Mouse (Mus musculus) ES-CJ7 (cell line): Measurements from ENCODE around the gene Fbln7.

Experiments
- DNase-seq: peaks from one replicate; pipeline ENCODE4 v3.0.0; 2011; ENCODE audit warnings: low read depth, low spot score

The Fbln7 gene

DNA sequence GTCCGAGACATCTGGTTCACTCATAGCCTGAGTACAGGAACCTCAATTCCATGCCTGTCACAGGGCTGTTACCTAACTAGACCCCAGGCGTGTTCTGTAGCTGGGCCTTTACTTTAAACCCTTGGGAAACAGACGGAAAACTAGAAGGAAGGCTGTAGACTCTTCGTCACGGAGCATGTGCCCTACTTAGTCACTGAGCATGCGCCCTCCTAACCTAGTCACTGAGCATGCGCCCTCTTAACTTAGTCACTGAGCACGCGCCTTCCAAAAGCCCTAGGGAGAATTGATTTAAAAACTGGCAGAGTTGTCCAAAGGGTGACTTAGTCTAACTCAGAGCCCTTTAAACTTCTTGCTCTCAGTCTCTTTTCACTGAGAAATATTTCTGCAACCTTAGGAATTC, at the start of gene Fbln7:
Gene Fbln7 (plus strand): TSS at position 346 of the 400 bp plus-strand sequence.
- no peak for DNase-seq

DNA sequence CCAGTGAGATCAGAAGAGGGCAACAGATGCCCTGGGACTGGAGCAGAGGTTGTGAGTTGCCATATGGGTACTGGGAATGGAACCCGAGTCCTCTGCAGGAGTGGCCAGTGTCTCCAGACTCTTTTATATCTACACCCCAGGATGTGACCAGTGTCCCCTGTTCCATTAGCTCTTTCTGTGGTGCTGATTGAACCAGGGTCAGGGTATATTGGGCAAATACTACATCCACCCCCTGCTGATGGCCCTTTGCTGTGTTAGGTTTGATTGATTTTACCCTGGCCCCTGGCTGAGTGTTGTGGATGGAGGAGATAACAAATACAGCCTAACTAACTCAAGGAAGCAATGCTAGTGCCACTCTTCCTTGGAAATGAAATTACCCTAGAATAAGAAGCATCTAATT, 46.5 kb upstream of the Fbln7 start:
- DNase-seq, result no peak

DNA sequence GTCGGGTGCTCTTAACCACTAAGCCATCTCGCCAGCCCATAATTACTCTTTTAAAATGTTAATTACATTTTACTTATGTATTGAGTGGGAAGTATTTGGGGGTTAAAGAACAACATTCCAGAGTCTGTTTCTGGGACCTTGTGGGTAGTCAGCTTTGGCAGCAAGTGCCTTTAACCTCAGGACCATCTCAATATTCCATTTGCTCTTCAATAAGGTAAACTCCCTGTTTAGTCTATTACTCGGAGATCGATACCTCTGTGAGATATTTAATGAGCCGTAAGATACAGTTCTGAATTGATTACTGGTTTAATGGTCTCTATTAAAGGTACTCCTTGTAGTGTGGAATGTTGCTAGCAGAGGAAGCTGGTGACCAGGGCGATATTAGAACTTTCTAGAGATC, 45.9 kb upstream of the Fbln7 start:
- DNase-seq, result no peak

DNA sequence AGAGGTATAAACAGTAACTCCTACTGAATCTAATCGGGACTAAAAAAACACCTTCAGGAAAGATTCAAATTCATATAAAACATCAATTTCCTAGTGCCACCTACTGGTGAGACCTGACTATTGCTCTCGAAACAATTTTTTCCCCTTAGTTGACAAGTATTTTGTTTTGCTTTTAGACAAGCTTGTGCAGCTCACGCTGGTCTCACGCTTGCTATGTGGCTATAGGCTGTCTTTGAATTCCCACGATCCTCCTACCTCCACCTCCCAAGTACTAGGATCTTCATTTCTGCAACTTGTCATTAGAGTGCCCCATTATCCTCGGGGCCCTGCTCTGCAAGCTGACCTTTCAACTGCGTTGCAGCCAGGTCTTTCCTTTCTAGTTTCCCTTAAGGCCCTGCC, 45.4 kb upstream of the Fbln7 start:
- DNase-seq, result no peak

DNA sequence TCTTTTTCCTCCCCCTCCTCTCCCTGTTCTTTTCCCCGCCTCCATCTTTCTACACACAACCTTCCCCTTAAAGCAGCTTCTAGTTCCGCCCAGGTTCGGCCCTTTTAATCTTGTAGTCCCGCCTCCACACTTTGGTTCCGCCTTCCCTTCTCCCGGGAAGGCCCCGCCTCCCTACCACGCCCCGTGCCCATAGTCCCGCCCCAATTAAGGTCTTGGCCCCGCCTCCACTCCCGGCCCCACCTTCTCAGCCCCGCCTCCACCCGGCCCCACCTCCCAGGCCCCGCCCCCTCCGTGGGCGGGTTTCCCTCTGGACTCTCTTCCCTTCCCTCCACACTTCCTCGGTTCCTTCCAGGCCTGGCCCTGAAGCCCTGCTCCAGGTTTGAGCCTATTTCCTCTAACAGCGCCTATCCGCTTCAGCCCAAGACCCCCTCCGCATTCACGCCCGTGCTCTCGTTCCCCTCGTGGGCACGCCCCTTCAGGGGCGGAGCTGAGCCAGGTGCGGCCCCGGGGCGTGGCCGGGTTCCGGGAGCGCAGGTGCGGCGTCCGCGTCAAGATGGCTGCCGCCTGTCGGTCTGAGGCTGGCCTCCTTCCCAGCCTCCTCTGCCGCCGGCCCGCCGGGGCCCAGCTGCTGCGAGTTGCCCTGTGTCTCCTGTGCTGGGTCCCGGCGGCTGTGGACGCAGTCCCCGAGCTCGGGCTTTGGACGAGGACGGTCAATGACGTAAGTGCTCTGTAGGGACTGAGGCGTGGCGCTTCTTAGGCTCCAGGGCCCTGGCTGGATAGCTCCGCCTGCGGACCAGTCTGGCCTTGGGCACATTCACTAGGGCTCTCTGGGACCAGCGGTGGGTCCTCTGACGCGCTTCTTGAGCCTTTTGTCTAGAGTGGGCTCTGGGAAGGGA, 44.7 kb upstream of the Fbln7 start, which contains the start of gene Tmem87b:
Gene Tmem87b (plus strand): TSS at position 333 of the 896 bp plus-strand sequence.
- DNase-seq, result peak; percentile 97

DNA sequence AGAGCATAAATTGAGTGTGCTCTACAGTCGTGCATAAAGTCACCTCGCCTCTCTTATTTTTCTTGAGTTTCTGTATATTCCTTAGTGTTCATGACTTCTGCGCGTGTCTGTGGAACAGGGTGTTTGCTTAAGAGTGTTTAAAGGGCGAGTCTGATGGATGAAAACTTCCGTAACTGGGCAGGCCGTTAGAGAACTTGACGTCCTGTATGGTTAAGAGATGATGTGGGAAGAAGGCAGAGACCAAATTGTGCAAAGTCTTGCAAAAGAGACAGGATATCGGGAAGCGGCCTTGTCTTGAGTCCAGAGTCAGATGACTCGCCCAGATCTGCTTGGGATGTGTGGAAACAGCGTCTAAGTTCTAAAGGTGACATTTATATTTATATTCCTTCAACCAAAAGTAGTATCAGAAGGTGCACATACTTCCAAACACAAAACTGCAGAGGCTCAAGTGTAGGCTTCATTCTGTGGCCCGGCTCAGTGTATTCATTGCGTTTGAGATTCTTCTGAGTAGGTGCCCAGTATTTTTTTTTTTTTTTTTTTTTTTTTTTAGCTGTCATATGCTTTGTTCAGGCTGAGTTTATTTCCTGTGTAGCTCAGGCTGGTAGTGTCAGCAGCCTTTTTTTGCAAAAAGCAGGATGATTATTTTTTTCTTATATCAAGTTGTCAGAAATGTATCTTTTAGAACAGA, 43.7 kb upstream of the Fbln7 start:
- DNase-seq, result peak; percentile 10

DNA sequence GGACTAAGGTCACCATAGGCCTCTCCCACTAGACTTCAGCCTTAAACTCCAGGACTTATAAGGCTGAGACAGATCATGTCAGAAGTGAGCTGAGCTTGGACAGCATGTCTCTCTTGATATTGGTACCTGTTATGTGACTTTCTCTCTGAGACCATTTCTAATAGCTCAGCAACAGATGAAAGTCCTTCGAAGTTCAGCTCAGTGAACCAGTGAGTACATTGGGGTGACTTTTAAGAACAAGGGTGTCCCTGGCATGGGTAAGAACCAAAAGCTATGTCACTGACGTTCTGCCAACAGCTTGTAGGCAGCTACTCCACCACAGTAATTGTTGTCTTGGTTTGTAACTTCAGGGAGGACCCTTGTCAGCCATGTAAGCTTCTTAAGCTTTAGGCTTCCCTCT, 42.1 kb upstream of the Fbln7 start:
- no peak for DNase-seq

DNA sequence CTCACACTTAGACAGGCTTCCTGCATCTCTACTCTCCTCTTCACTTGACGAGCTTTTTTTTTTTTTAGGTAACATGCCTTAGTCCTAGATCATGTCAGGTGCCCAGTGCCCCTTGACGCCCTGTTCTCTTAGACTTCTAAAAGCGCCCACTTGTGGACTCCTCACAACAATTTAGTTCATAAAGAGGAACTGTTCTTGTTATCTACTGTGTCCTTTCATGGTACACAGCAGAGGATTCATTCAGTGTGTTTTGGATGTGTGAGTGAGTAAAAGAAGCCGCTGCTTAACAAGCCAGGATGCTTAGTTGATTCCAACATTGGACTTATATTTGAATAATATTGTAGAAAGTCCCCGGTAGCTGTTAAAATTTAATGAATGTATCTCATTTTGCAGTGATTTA, 38.9 kb upstream of the Fbln7 start:
- DNase-seq, result no peak

DNA sequence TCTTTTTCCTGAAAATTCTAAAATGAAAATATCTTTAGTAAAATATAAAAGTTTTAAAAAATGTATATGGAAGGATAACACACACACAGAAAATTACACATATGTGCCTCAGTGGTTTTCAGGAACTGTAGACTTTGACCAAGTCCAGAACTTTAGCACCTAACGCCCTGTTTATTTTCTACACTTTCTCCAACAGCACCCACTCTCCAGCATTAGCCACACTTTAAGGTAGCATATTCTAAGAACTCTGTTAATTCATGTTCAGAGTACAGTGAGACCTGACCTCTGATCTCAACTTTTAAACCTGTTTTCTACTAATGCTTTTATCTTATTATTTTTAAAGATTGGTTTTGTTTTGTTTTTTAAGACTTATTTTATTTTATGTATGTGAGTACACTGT, 35.0 kb upstream of the Fbln7 start:
- no peak for DNase-seq

DNA sequence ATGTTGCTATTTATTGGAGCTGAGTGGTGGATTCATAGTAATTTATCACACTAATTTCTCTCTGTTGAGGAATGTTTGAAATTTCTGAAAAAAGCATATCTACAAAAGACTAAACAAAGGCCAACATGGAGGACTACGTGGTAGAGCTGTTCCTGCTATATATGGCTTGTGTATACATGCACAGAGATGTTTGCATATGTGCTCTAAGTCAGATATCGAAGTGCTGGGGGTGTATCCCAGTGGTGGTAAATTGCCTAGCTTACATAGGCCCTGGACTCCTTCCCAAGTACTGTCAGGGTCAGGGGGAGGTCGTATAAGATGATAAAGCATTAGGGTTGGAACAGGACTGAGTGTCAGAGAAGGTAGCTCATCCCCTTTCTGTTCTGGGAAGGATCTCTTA, 30.2 kb upstream of the Fbln7 start:
- DNase-seq, result no peak

DNA sequence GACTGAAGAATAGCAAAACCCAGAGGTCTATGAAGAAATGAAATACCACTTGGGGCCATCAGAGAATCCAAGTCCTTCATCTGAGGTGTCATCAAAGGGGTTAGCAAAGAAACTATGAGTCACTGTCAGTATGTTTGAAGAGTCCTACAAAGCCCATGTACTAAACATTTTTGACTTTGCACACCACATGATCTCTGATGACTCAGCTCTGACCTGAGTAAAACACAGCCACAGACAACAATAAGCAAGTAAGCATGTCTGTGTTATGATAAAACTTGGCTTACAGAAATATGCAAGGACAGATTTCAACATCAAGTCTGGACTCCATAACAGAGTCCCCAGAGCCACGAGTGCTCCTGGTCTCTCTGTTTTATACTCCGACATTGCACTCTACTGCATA, 29.7 kb upstream of the Fbln7 start:
- no peak for DNase-seq

DNA sequence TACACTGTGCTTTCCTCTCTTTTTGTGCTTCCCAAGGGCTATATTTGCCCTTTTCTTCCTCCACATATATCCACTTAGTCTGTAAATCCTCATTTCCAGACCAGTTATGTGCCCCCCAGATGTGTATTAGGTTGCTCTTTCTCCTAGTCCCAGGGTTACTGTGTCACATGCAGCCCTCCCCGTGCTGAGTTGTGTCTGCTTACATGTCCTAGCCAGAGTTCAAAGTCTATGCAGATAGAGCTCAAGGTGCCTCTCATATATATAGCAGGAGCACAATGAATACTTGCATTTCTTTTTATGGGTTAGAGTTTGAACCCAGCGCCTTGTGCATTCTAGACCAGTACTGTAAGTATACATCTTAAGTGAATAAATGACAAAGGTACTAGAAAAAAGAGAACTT, 29.3 kb upstream of the Fbln7 start:
- no peak for DNase-seq

DNA sequence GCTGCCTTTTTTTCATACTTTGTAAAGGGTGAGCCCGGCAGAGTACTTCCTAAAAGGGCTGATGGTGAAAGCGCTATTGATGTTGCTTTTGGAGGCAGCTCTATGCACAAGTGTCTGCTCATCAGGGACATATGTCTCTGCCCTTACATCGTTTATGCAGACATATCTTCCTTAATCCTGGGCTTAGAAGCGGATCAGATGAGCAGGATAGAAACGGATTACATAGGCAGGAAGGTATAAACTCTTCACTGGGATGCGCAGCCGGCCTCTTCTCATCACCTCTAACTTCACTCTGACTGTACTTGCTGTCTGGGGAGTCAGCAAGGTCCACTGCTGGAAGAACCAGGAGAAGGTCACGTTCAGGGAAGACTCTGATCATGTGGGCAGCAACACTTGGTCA, 25.2 kb upstream of the Fbln7 start:
- no peak for DNase-seq

DNA sequence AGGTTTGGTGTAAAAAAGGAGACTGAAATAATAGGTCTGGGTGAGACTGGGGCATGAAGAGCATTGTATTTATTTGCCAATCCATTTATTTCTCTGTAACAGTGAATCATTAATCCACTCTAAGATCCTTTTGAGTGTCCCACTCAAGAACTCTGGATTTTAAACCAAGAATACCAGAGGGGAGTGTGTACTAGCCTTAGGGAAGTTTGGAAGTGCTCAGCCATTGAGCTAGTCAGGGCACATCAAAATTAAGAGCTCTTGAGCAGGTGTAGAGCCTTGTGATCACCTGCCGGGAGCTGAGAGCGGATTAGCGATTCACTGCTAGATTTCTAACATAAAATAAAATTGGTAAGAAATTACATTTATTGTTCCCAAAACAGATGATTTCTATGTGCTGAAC, 24.2 kb upstream of the Fbln7 start:
- no peak for DNase-seq

DNA sequence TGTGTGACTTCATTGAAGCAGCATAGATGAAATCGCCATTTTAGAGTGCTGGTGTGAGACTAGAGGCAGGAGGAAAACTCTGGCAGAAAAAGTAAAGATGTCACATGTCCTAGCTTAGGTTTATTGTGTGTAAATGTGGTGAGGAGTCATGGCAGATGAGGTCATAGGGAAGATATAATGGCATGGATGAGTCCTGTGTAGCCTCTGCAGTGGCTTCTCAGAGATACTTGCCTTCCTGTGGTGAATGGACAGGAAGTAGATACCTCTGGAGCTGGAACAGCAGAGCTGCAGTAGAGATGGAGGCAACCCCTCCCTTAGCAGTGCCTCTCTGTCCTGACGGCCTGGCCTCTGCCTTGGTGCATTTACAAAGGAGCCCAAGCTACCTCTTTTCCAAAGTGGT, 23.3 kb upstream of the Fbln7 start:
- no peak for DNase-seq

DNA sequence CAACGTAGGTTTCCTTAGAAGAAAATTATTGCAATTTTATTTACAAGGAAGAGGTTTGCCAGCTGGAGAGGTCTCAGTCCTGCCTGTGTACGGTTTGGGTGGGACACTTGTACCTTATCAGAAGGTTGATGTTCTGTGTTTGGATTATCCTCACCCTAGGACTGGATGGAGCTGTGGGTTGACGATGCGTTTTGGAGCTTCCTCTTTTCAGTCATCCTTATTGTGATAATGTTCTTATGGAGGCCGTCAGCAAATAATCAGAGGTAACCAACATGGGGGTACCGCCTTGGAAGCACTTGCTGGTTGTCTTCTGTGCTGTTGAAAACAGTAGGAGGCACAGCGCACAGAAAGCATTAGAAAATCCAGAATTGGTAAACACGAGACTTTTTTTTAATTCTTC, 20.3 kb upstream of the Fbln7 start:
- no peak for DNase-seq

DNA sequence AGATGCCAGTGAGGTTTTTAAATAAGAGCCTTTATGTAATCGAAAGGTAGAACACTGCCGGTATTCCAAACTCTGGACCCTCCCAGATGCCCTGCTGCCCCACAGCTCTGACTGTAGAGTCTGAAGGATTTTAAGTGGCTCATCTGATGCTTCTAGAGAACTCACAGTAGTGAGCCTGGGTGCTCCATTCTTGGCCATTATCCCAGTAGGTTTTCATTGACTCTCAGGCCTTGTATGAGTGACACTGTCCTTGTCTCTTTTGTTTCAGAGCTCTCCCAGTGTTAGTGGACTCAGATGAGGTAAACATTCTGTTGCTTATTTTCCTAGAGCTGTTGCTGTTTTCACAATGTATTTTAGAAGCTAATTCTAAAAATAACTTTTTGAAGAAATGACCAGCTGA, 12.7 kb upstream of the Fbln7 start:
- no peak for DNase-seq

DNA sequence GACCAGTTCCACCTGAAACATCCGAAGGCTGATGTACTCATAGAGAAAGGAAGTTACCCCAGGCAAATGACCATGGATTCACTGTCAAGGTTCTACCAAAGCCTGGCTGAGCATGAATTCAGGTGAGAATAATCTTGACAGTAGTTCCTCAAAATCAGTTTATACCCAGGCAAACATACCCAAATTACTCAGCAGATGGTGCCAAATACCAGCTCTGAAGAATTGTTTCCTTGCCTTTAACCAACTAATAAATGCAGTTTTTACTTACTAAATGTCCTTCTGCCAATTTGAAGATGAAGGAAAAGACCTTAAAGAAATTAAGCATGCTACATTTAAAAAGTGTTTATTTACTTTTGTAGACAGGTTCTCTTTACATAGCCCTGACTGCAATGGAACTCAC, 6.1 kb upstream of the Fbln7 start:
- no peak for DNase-seq

DNA sequence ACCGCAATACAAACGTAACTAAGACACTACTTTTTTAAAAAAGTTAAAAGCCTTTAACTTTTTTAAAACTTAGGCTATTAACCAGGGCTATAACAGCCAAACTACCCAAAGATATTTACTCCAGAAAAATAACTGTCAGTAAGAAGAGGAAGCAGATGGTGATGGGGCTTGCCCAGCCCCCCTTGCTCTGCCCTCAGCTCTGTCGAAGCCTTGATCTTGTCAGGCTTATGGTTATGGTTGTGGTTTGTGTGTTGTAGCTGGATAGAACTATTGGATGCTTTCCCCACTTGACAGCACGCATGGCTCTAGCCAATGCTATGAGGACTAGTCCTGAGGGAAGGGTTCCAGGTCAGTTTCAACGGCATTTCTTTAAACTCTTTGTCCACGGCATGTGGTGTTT, 3.8 kb upstream of the Fbln7 start:
- no peak for DNase-seq

DNA sequence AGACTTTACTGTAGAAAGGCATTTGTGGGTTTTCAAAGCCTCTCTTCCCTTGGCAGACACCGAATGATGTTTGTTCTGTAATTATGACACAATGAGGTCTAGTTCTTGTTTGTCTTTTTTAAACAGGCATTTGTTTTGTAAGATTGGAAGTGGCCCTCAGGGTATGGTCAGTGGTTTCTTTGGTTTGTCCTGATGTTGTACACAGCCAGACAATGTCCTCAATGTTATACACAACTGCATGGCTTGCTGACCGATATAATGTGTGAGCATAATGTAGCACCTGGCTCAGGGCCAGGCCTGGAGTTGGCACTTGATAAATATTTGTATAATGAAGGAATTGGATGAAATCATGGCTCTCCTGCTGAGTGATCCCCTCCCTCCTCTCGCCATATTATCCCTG, 2.9 kb upstream of the Fbln7 start:
- DNase-seq, result no peak

DNA sequence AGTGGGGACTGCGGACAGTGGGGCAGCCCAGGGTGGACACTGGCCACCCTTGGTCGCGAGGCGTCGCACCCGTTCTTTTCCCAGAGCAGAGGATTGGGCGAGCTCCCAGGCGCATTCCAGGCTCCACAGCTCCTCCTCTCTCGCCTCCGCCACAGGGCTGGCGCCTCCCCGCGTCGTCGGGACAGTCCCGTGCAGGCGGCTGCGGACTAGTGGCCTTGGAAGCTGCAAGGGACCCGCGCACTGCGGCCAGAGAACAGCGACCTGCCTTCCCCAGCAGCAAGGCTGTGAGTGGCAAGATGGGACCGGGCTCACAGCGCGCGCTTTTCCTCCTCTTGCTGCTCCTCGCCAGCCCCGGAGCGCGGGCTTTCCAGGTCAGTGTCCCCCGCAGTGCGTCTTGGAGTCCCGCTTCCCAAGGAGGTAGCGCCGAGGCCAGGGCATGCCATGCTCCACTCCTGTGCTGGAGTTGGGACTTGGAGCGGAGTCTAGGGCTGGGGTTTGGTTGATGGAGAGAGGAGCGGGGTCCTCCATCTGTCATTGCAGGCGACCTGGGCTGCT, 1.1 kb downstream of the Fbln7 start:
- peak; percentile 24 for DNase-seq

DNA sequence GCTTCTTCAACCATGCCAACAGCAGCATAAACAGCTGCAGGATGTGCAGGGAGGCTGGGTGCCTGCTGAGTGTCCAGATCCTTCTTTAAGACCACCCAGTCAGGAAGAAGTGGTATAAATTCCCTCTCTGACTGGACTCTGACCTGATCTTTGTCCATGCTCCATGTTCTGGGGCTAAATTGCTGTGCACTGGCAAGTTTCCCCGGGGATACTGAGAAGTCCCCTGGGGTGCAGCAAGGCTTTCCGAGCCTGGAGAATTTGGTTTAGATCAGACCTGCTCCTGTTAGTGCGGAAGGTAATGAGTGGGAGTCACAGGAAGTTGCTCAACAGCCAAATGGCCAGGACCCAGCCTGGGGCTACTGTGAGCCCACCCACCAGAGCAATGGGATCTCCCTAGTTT, 2.3 kb downstream of the Fbln7 start:
- DNase-seq, result no peak

DNA sequence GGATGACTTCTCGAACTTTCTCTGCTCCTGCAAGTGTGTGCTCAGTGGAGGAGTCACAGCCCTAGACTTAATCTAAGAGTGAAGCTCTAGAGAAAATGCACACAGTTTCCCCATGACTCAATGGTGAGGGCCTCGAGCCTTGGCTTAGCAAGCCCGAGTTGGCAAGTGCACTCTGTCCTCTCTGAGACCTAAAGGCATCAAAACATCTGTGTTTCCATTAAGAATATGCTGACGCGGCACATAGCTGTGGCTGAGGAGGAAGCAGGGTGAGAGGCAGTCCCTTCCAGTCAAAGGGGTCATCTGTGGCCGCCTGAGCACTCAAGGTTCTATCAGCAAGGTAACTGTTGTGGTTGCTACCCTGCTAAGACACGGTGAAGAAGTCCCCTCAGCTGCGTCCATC, 8.9 kb downstream of the Fbln7 start:
- DNase-seq, result no peak
